Mouse (Mus musculus) stomach, postnatal 0 days (tissue): Measurements from ENCODE around the gene Stxbp4.

Experiments
- CTCF ChIP-seq: IDR thresholded peaks from 2 replicates; pipeline ENCODE4 v1.5.1; 2016; ENCODE audit warnings: antibody characterized with exemption, low read depth, mild to moderate bottlenecking, moderate library complexity
- EP300 ChIP-seq: optimal IDR thresholded peaks from 2 replicates; pipeline ENCODE3; 2016; ENCODE audit warnings: antibody characterized with exemption

- TF ChIP-seq CTCF, result no peak
- TF ChIP-seq EP300, result no peak
Measured at GRCm38 (mm10) chr11:90652603-90653002, 14.7 kb upstream of the Stxbp4 start.
